Mouse (Mus musculus) heart, embryonic 10.5 days (tissue): Measurements from ENCODE around the gene Parva. TPM values are rescaled to one million over a fixed set of nuclear protein-coding genes. Genes with fewer than 3 reads are reported as not detected.

Experiments
- DNase-seq: peaks from one replicate; pipeline ENCODE4 v3.0.0-alpha.2; 2017; ENCODE audit warnings: low spot score
- H3K27ac ChIP-seq: fragments of 300-500 bp; sonication (generic); 2 replicates; pipeline ENCODE4 v1.5.1; 2016; ENCODE audit warnings: mild to moderate bottlenecking
- H3K27me3 ChIP-seq: fragments of 300-500 bp; sonication (generic); 2 replicates; pipeline ENCODE4 v1.6.1; 2016; ENCODE audit warnings: mild to moderate bottlenecking; ENCODE audit not compliant: poor library complexity, insufficient read depth, severe bottlenecking
- H3K36me3 ChIP-seq: fragments of 300-500 bp; sonication (generic); 2 replicates; pipeline ENCODE4 v1.6.1; 2016; ENCODE audit warnings: mild to moderate bottlenecking, moderate library complexity
- H3K4me1 ChIP-seq: fragments of 300-500 bp; sonication (generic); 2 replicates; pipeline ENCODE4 v1.6.1; 2016; ENCODE audit warnings: mild to moderate bottlenecking
- H3K4me3 ChIP-seq: fragments of 300-500 bp; sonication (generic); 2 replicates; pipeline ENCODE4 v1.5.1; 2016; ENCODE audit warnings: mild to moderate bottlenecking, moderate library complexity
- H3K9me3 ChIP-seq: fragments of 300-500 bp; sonication (generic); 2 replicates; pipeline ENCODE4 v1.6.1; 2016; ENCODE audit warnings: mild to moderate bottlenecking, moderate library complexity
- WGBS: fragments of 180-500 bp; shearing (Covaris S2); methylation state at CpG from one replicate; pipeline ENCODE4 v1.1.7; 2016; 5-methylcytosine and 5-hydroxymethylcytosine counted together
- polyA plus RNA-seq: library from polyadenylated mRNA; unstranded; fragments of >200 nt; fragmentation: Nextera tagmentation; extraction: Ambion mirVana; gene quantifications from 2 replicates; pipeline ENCODE4 v1.2.1, GENCODE M21; 2016

The Parva gene
- polyA plus RNA-seq, 1 experiment from 2014 or later: 82.5 TPM

DNA sequence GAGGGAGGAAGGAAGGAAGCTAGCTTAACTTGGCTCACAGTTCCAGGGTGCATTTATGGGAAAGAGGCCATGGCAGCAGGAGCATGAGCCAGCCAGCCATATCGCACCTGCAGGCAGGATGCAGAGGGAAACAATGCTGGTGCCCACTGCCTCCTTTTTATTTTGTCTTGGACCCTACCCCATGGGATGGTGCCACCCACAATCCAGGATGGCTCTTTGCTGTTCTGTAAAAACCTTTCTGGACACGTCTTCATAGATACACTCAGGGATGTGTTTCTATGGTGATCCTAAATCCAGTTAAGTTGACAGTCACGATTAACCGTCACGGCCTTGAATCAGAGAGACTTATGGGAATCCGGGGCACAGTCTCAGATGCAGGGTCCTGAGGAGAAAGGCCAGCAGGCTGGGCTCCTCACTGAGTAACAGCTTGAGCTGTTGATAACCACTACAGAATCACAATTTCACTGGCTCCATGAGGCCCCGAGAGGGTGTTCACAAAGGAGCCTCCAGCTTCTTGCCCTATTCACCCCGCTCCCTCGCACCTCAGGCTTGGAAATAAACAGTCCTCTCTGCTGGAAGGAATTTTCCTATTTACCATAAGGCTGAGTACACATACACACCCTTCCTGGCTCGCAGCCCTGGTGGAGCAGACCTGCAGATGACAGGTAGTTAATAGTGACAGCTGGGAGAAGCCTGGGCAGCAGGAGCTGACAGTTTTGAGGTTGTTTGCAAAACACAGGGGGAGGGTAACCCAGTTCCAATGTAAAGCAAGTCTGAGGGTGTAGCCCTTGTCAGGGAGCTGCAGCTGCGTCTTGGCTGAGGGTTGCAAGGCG is 17.1 kb downstream of the Parva start:
- peaks cover 61% of the 10 kb centered on the region for H3K4me1 ChIP-seq
- WGBS: 30% methylated on average over 12 of the region's 12 CpGs
- peak; percentile 77 for DNase-seq
- H3K4me3 ChIP-seq: peak overlapping the region; percentile 33
- H3K27ac ChIP-seq: peak overlapping the region; percentile 69
- peaks cover 5% of the 10 kb centered on the region; the same call in 1 of the 2 replicates for H3K36me3 ChIP-seq
- no peaks in the 10 kb centered on the region for H3K9me3 ChIP-seq
- H3K27me3 ChIP-seq: no peaks in the 10 kb centered on the region

DNA sequence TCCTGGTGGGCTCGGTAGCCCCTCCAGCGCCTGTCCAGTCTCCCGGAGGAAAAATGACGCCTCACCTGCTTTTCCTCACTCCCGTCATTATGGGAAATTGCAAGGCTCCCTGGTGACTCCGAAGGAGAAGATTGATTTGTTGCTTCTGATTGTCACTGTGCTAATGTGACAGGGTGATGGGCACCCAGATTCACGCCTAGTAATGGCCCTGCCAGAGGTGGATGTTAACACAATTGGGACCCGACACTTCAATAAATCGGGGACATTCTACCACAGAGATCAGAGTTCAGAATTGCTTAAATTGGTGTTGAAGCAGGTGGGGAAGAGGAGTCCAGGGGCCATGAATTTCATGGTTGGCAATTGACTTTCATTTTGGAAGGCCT is 17.7 kb downstream of the Parva start:
- Histone ChIP-seq H3K27ac (peak overlapping the region; percentile 69), H3K4me3 (peak overlapping the region; percentile 33), H3K4me1 (peaks cover 55% of the 10 kb centered on the region), H3K27me3 (no peaks in the 10 kb centered on the region), H3K9me3 (no peaks in the 10 kb centered on the region), H3K36me3 (peaks cover 5% of the 10 kb centered on the region; the same call in 1 of the 2 replicates)
- DNase-seq: no peak
- 35% methylated on average over 9 of the region's 9 CpGs for WGBS

- Histone ChIP-seq H3K36me3 (peaks cover 5% of the 10 kb centered on the region; the same call in 1 of the 2 replicates), H3K4me1 (peaks cover 43% of the 10 kb centered on the region), H3K27ac (no peak overlapping the region), H3K4me3 (no peak overlapping the region), H3K9me3 (no peaks in the 10 kb centered on the region), H3K27me3 (no peaks in the 10 kb centered on the region)
- no peak for DNase-seq
- 91% methylated on average over 4 of the region's 4 CpGs for WGBS
Observed at GRCm38 (mm10) chr7:112446498-112446897, 19.2 kb downstream of the Parva start.

DNA sequence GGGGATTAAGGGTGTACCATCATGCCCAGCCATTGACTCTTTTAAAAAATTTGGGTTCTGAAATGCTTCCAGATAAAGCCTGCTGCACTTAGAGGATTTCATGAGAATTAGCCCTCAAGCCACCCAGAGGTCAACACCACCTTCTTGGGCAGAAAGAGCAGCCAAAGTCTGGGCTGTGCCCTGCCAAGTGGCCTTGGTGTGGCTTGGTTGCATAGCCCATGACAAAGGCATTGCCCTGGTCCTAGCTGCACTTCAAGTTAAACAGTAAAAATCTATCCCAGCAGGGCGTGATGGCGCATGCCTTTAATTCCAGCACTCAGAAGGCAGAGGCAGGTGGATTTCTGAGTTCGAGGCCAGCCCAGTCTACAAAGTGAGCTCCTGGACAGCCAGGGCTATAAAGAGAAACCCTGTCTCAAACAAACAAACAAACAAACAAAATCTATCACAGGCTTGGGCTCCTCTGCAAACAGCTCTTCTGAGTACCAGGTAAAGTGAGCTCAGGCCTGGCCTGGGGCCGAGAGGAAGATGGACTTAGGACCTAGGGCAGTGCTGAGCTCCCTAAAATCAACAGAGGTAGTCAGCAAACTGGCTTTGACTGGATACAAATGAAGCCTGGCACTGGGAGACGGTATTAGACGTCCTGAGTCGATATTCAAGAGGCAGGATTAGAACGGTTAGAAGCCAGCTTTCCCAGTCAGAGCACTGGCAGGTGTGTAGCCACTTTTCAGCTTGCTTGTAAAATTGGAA is 22.8 kb downstream of the Parva start:
- DNase-seq: no peak
- Histone ChIP-seq H3K9me3 (no peaks in the 10 kb centered on the region), H3K4me1 (peaks cover 34% of the 10 kb centered on the region), H3K27ac (no peak overlapping the region), H3K36me3 (peaks cover 5% of the 10 kb centered on the region; the same call in 1 of the 2 replicates), H3K27me3 (no peaks in the 10 kb centered on the region), H3K4me3 (no peak overlapping the region)
- 85% methylated on average over 8 of the region's 8 CpGs for WGBS

GRCm38 (mm10) chr7:112452471-112452870 is 25.2 kb downstream of the Parva start:
- Histone ChIP-seq H3K4me1 (peaks cover 47% of the 10 kb centered on the region), H3K9me3 (no peaks in the 10 kb centered on the region), H3K36me3 (no peaks in the 10 kb centered on the region), H3K27me3 (no peaks in the 10 kb centered on the region), H3K4me3 (no peak overlapping the region), H3K27ac (0 out of 2 replicates have a peak overlapping the region, but pooled peaks have one; percentile 56)
- DNase-seq: no peak
- 66% methylated on average over 5 of the region's 5 CpGs for WGBS

GRCm38 (mm10) chr7:112453805-112454214 is 26.5 kb downstream of the Parva start:
- 2% methylated on average over 3 of the region's 3 CpGs for WGBS
- Histone ChIP-seq H3K4me3 (no peak overlapping the region), H3K27ac (peak overlapping the region; percentile 84), H3K4me1 (peaks cover 57% of the 10 kb centered on the region), H3K27me3 (no peaks in the 10 kb centered on the region), H3K9me3 (no peaks in the 10 kb centered on the region), H3K36me3 (no peaks in the 10 kb centered on the region)
- no peak for DNase-seq

- Histone ChIP-seq H3K36me3 (no peaks in the 10 kb centered on the region), H3K27ac (peak overlapping the region; percentile 84), H3K9me3 (no peaks in the 10 kb centered on the region), H3K4me1 (peaks cover 58% of the 10 kb centered on the region), H3K4me3 (no peak overlapping the region), H3K27me3 (no peaks in the 10 kb centered on the region)
- no peak for DNase-seq
- 63% methylated on average over 6 of the region's 6 CpGs for WGBS
Observed at GRCm38 (mm10) chr7:112454380-112454779, 27.1 kb downstream of the Parva start.

DNA sequence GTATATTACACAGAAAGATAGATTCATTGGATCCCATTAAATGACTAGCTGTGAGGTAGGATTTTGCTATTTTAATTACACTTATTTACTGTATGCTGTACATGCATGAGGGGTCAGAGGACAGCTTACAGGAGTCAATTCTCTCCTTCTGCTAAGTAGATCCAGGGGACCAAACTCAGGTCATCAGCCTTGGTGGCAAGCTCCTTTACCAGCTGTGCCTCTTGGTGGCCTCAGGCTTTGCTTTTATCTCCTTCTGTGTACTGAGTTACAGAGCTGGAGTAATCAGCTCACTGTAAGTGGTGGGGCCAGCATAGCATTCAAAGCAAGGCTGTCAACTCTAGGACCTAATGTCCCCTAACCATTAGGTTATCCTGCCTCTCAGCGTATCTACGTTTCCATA is 27.6 kb downstream of the Parva start:
- Histone ChIP-seq H3K4me1 (peaks cover 58% of the 10 kb centered on the region), H3K27ac (peak overlapping the region; percentile 84), H3K36me3 (no peaks in the 10 kb centered on the region), H3K27me3 (no peaks in the 10 kb centered on the region), H3K9me3 (no peaks in the 10 kb centered on the region), H3K4me3 (no peak overlapping the region)
- 71% methylated on average over 2 of the region's 2 CpGs for WGBS
- no peak for DNase-seq

DNA sequence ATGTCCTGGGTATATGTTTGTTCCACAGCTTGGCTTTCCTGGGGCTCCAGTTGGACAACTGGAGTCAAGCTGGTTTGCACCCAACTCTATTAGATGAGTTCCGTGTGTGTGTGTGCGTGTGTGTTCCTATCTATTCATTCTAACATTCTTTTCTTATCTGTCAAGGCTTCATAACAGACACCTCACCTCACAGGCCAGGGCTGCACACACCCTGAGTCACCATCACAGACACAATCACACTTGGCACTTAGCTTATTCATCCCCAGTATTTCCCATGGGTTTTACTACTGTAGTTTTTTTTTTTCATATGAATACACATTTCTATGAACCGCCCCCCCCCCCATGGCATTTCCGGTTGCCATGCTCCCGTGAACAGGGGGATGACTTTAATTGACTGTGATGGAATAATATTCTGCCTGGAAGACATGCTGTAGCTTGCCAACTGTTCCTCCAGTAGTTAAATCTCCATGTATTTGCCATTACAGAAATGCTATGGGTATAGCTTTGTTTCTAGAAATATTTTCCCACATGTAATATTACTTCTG is 28.3 kb downstream of the Parva start:
- Histone ChIP-seq H3K27ac (no peak overlapping the region), H3K4me1 (peaks cover 58% of the 10 kb centered on the region), H3K36me3 (no peaks in the 10 kb centered on the region), H3K4me3 (no peak overlapping the region), H3K27me3 (no peaks in the 10 kb centered on the region), H3K9me3 (no peaks in the 10 kb centered on the region)
- no peak for DNase-seq
- 64% methylated on average over 5 of the region's 5 CpGs for WGBS

DNA sequence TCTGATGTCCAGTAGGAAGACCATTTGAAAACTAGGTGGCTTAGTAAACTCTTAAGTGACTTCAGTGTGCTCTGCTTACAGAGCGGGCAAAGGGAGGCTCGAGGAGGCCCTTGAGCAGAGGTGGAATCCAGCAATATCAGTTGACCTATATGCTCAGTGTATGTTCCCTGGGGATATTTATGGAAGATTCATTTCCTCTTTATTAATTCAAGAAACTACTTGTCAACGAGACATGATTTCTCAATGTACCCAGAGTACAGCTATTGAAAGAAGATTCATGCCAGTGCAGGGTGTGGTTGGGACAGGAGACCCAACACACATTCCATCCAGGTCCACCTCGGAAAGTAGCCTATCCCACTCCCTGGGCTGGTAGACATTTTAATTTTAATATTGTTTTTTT is 30.1 kb downstream of the Parva start:
- H3K27me3 ChIP-seq: no peaks in the 10 kb centered on the region
- H3K4me1 ChIP-seq: peaks cover 58% of the 10 kb centered on the region
- no peak overlapping the region for H3K4me3 ChIP-seq
- no peaks in the 10 kb centered on the region for H3K9me3 ChIP-seq
- H3K27ac ChIP-seq: no peak overlapping the region
- whole genome bisulfite sequencing: 88% methylated on average over 4 of the region's 4 CpGs
- no peak for DNase-seq
- no peaks in the 10 kb centered on the region for H3K36me3 ChIP-seq

- Histone ChIP-seq H3K4me3 (no peak overlapping the region), H3K27ac (0 out of 2 replicates have a peak overlapping the region, but pooled peaks have one; percentile 31), H3K9me3 (no peaks in the 10 kb centered on the region), H3K4me1 (peaks cover 61% of the 10 kb centered on the region), H3K36me3 (no peaks in the 10 kb centered on the region), H3K27me3 (no peaks in the 10 kb centered on the region)
- DNase-seq: no peak
- 85% methylated on average over 4 of the region's 4 CpGs for WGBS
Observed at GRCm38 (mm10) chr7:112457920-112458319, 30.6 kb downstream of the Parva start.

- peak overlapping the region; percentile 31; the same call in 1 of the 2 replicates for H3K27ac ChIP-seq
Observed at GRCm38 (mm10) chr7:112458440-112458839, 31.1 kb downstream of the Parva start.

DNA sequence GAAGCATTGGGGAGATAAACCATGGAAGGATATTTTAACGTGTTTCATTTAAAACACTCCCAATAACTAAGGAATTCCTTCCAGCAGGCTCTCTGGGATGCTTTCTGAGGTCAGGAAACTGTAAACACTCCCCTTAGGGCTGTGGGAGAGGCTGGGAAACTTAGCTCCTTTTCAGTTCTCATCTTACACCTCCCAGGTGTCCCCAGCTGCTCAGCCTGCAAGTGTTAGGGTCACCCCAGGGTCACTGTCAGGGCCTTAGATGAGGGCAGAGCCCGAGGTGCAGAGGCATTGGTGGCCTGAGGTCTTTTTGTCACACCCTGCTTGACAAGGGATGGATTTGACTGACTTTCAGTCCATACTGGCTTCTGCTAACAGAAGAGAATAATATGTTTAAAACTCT is 35.8 kb downstream of the Parva start:
- H3K9me3 ChIP-seq: no peaks in the 10 kb centered on the region
- H3K4me1 ChIP-seq: peaks cover 58% of the 10 kb centered on the region
- peak overlapping the region; percentile 9; the same call in 1 of the 2 replicates for H3K4me3 ChIP-seq
- H3K36me3 ChIP-seq: peaks cover 16% of the 10 kb centered on the region
- no peak for DNase-seq
- WGBS: 9% methylated on average over 2 of the region's 2 CpGs
- peak overlapping the region; percentile 67 for H3K27ac ChIP-seq
- H3K27me3 ChIP-seq: no peaks in the 10 kb centered on the region

More at GRCm38 (mm10) chr7:112458440-112458839, 31.1 kb downstream of the Parva start:
- Histone ChIP-seq H3K4me1 (peaks cover 65% of the 10 kb centered on the region), H3K36me3 (no peaks in the 10 kb centered on the region), H3K27me3 (no peaks in the 10 kb centered on the region), H3K4me3 (no peak overlapping the region), H3K9me3 (no peaks in the 10 kb centered on the region)
- 79% methylated on average over 5 of the region's 5 CpGs for WGBS
- no peak for DNase-seq
